Mouse (Mus musculus) thymus, adult 2 months (tissue): ENCODE measurements around the gene Nadsyn1.

Experiments
- CTCF ChIP-seq: fragments of 200-500 bp; IDR thresholded peaks from 2 replicates; pipeline ENCODE4 v1.5.1; 2012; ENCODE audit warnings: mild to moderate bottlenecking, control low read depth, low read length, moderate library complexity, borderline replicate concordance; ENCODE audit not compliant: control insufficient read depth, poor library complexity, insufficient read depth; ENCODE audit errors: extremely low read depth
- POLR2A ChIP-seq: fragments of 200-500 bp; IDR thresholded peaks from 2 replicates; pipeline ENCODE4 v1.6.1; 2012; ENCODE audit warnings: mild to moderate bottlenecking, low read length, control low read depth, moderate library complexity; ENCODE audit not compliant: control insufficient read depth, poor library complexity, insufficient read depth; ENCODE audit errors: extremely low read depth

- TF ChIP-seq CTCF (no peak), POLR2A (no peak)
These were observed 66.3 kb downstream of the Nadsyn1 start, which contains the start of gene Osbpl5 for GRCm38 (mm10) chr7:143756125-143757026.
